11 mouse cellular contexts compared by ENCODE assay signal in the genomic region with DNA sequence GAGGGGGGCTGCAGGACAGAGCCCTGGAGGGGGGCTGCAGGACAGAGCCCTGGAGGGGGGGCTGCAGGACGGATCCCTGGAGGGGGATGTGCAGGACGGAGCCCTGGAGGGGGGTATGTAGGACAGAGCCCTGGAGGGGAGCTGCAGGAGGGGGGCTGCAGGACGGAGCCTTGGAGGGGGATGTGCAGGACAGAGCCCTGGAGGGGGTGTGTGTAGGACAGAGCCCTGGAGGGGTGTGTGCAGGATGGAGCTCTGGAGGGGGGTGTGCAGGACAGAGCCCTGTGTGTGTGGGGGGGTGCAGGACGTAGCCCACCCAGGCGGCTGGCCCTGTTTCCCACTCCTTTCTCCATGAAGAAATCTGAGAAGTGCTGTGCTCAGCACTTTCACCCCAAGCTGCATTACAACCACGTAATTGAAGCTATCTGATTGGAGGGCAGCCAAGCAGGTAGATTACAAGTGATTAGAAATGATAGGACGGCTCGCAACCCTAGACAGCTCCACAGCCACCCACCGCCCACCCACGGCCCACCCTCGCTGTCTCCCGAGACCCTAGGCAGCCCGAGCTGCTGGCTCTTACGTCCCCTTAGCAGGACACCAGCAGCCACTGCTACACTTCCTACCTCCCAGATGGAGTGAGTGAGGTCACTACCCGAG. TPM values are rescaled to one million over a fixed set of nuclear protein-coding genes. Genes with fewer than 3 reads are reported as not detected.
DNase-seq lines count a peak whose midpoint lies in the region; ATAC-seq and TF ChIP-seq lines count a peak whose summit lies in the region.
"Had no signal": no experiment of that assay in that cellular context is flagged by ENCODE, and none has a peak within 500 bp of the region (broad histone marks: within the 10 kb centered on the region; RNA-seq: fewer than 3 reads in every experiment).

No protein-coding gene starts in this region.

- no peaks in the 10 kb centered on the region for H3K27me3 ChIP-seq in intestine, embryonic 14.5 days (replicated peaks; ENCODE audit: control insufficient read depth, insufficient read depth, low read length)
- H3K27me3 ChIP-seq in intestine, postnatal 0 days (replicated peaks; ENCODE audit: control insufficient read depth, insufficient read depth, low read length), result no peaks in the 10 kb centered on the region; the same call in 1 of the 2 replicates
- 0 out of 2 replicates have a peak, but pooled peaks cover 14% of the 10 kb centered on the region for H3K27me3 ChIP-seq in hindbrain, embryonic 10.5 days (ENCODE audit: insufficient read depth, poor library complexity, severe bottlenecking)
- no peaks in the 10 kb centered on the region; the same call in 1 of the 2 replicates for H3K27me3 ChIP-seq in midbrain, embryonic 13.5 days

- no peaks in the 10 kb centered on the region for H3K9me3 ChIP-seq in intestine, embryonic 14.5 days (ENCODE audit: control insufficient read depth, low read length)
- no peaks in the 10 kb centered on the region for H3K9me3 ChIP-seq in intestine, postnatal 0 days (ENCODE audit: control insufficient read depth)
- no peaks in the 10 kb centered on the region for H3K9me3 ChIP-seq in hindbrain, embryonic 10.5 days
- no peaks in the 10 kb centered on the region for H3K9me3 ChIP-seq in midbrain, embryonic 13.5 days
- H3K9me3 ChIP-seq: megakaryocyte, embryonic 14.5 days had no signal

- no peaks in the 10 kb centered on the region for H3K36me3 ChIP-seq in intestine, embryonic 14.5 days (ENCODE audit: control insufficient read depth, insufficient read depth, low read length)
- no peaks in the 10 kb centered on the region for H3K36me3 ChIP-seq in intestine, postnatal 0 days (ENCODE audit: control insufficient read depth, insufficient read depth)
- no peaks in the 10 kb centered on the region for H3K36me3 ChIP-seq in hindbrain, embryonic 10.5 days
- H3K36me3 ChIP-seq in midbrain, embryonic 13.5 days, result no peaks in the 10 kb centered on the region

- no peak overlapping the region for H3K27ac ChIP-seq in intestine, embryonic 14.5 days (ENCODE audit: low read depth)
- no peak overlapping the region for H3K27ac ChIP-seq in intestine, postnatal 0 days (ENCODE audit: low read depth, low read length)
- peak overlapping the region; percentile 47 for H3K27ac ChIP-seq in hindbrain, embryonic 10.5 days
- peak overlapping the region; percentile 19 for H3K27ac ChIP-seq in midbrain, embryonic 13.5 days
- H3K27ac ChIP-seq: left cerebral cortex, adult 2 months had no signal

- peaks cover 11% of the 10 kb centered on the region for H3K4me1 ChIP-seq in intestine, embryonic 14.5 days (replicated peaks; ENCODE audit: control insufficient read depth, insufficient read depth, low read length)
- no peaks in the 10 kb centered on the region for H3K4me1 ChIP-seq in intestine, postnatal 0 days (replicated peaks; ENCODE audit: control insufficient read depth, insufficient read depth, low read length)
- H3K4me1 ChIP-seq in hindbrain, embryonic 10.5 days (replicated peaks), result peaks cover 57% of the 10 kb centered on the region
- peaks cover 42% of the 10 kb centered on the region for H3K4me1 ChIP-seq in midbrain, embryonic 13.5 days (replicated peaks)

- H3K9ac ChIP-seq in intestine, embryonic 14.5 days (ENCODE audit: low read length), result no peak overlapping the region
- H3K9ac ChIP-seq in intestine, postnatal 0 days (ENCODE audit: low read depth, low read length), result no peak overlapping the region
- H3K9ac ChIP-seq in midbrain, embryonic 13.5 days (replicated peaks), result 0 out of 2 replicates have a peak overlapping the region, but pooled peaks have one; percentile 1

- 32% methylated on average over 15 of the region's 15 CpGs for WGBS in intestine, embryonic 14.5 days
- 39% methylated on average over 15 of the region's 15 CpGs for WGBS in intestine, postnatal 0 days
- WGBS in hindbrain, embryonic 10.5 days, result 54% methylated on average over 15 of the region's 15 CpGs
- 45% methylated on average over 15 of the region's 15 CpGs for WGBS in midbrain, embryonic 13.5 days

- peak; percentile 40; the same call in 1 of the 2 replicates for ATAC-seq in intestine, embryonic 14.5 days (replicated peaks; ENCODE audit: low FRiP score, low TSS enrichment, low read depth)
- ATAC-seq in intestine, postnatal 0 days, result no peak
- ATAC-seq in midbrain, embryonic 13.5 days, result peak; percentile 61

- no peak for DNase-seq in intestine, embryonic 14.5 days (ENCODE audit: low spot score)
- DNase-seq in brain, embryonic 14.5 days (ENCODE audit: low read depth), result peak; percentile 61
- no peak for DNase-seq in hindbrain, embryonic 10.5 days (ENCODE audit: low spot score)
- no peak for DNase-seq in testis, postnatal 14 days (ENCODE audit: low spot score)
- no peak for DNase-seq in ovary, postnatal 10 days (ENCODE audit: low spot score)
- no peak for DNase-seq in gastrocnemius, postnatal 25 days
- DNase-seq: embryo, embryonic 11 days had no signal

- no peak overlapping the region for H3K4me3 ChIP-seq in intestine, embryonic 14.5 days (ENCODE audit: low read depth, low read length)
- H3K4me3 ChIP-seq in intestine, postnatal 0 days (ENCODE audit: low read depth, low read length), result no peak overlapping the region
- H3K4me3 ChIP-seq in hindbrain, embryonic 10.5 days, result no peak overlapping the region; the same call in 1 of the 2 replicates
- no peak overlapping the region for H3K4me3 ChIP-seq in midbrain, embryonic 13.5 days (replicated peaks)
- H3K4me3 ChIP-seq: left cerebral cortex, adult 2 months; megakaryocyte, embryonic 14.5 days had no signal

- TF ChIP-seq POLR2A in brain, embryonic 14.5 days (IDR thresholded peaks at IDR 0.05; ENCODE audit: borderline replicate concordance, extremely low read depth, insufficient read depth, insufficient read length, poor library complexity, severe bottlenecking), result no peak

- H3K4me2 ChIP-seq in intestine, embryonic 14.5 days (ENCODE audit: low read length), result peak overlapping the region; percentile 21; the same call in 1 of the 2 replicates
- H3K4me2 ChIP-seq in intestine, postnatal 0 days (replicated peaks; ENCODE audit: low read depth), result no peak overlapping the region
- peak overlapping the region; percentile 11; the same call in 1 of the 2 replicates for H3K4me2 ChIP-seq in midbrain, embryonic 13.5 days (replicated peaks)

- TF ChIP-seq CTCF in intestine, postnatal 0 days (IDR thresholded peaks at IDR 0.05; ENCODE audit: low read depth), result no peak
- TF ChIP-seq CTCF in brain, embryonic 14.5 days (IDR thresholded peaks at IDR 0.05; ENCODE audit: borderline replicate concordance, extremely low read depth, insufficient read depth, insufficient read length), result no peak

RNA-seq across cellular contexts. Expression of gene Engase, which starts 35.8 kb away (rescaled TPM):
- polyA plus RNA-seq in intestine, embryonic 14.5 days (2014; fragmentation: Nextera tagmentation; extraction: Ambion mirVana), result 7.2 and 11.9 TPM in 2 replicates
- polyA plus RNA-seq in intestine, postnatal 0 days (2015; fragmentation: Nextera tagmentation; extraction: Ambion mirVana), result 11.3 and 11.7 TPM in 2 replicates
- polyA plus RNA-seq in brain, embryonic 14.5 days (2012; rRNA removed), result 7.4 and 8.1 TPM in 2 replicates
- polyA plus RNA-seq in hindbrain, embryonic 10.5 days (2016; fragmentation: Nextera tagmentation; extraction: Ambion mirVana), result 8.7 and 8.9 TPM in 2 replicates
- 6.3 and 6.4 TPM in 2 replicates for polyA plus RNA-seq in midbrain, embryonic 13.5 days (2015; fragmentation: Nextera tagmentation; extraction: Ambion mirVana)
- 1 to 10 TPM; 5.4 to 9.5 TPM for total RNA-seq in gastrocnemius, postnatal 25 days (2021)

Comparison
In these comparisons a context has a peak if more than half of its experiments do, and no peak if none do; other contexts are left out.
1. H3K27ac ChIP-seq: peak in hindbrain, embryonic 10.5 days (single experiment) and midbrain, embryonic 13.5 days (single experiment); none in intestine, embryonic 14.5 days (single experiment) and intestine, postnatal 0 days (single experiment).